Mouse (Mus musculus) small intestine, adult 2 months (tissue): ENCODE results near the gene Gpr87. TPM values are rescaled to one million over a fixed set of nuclear protein-coding genes. Genes with fewer than 3 reads are reported as not detected.

Source experiments
- H3K27ac ChIP-seq: fragments of 200-500 bp; 2 replicates; pipeline ENCODE4 v1.5.1; 2012; ENCODE audit warnings: low read depth, low read length, control low read depth, inconsistent platforms; ENCODE audit not compliant: insufficient read depth
- H3K27me3 ChIP-seq: fragments of 200-500 bp; 2 replicates; pipeline ENCODE4 v1.6.1; 2012; ENCODE audit warnings: mild to moderate bottlenecking, moderate library complexity, low read length, inconsistent platforms; ENCODE audit not compliant: control insufficient read depth, insufficient read depth
- H3K36me3 ChIP-seq: fragments of 200-500 bp; 2 replicates; pipeline ENCODE4 v1.6.1; 2012; ENCODE audit warnings: mild to moderate bottlenecking, low read length, control low read depth, inconsistent platforms; ENCODE audit not compliant: control insufficient read depth, insufficient read depth
- H3K4me1 ChIP-seq: fragments of 200-500 bp; 2 replicates; pipeline ENCODE4 v1.6.1; 2012; ENCODE audit warnings: low read length, inconsistent platforms, mixed read lengths; ENCODE audit not compliant: control insufficient read depth, insufficient read depth, insufficient read length
- H3K4me3 ChIP-seq: fragments of 200-500 bp; 2 replicates; pipeline ENCODE4 v1.5.1; 2012; ENCODE audit warnings: low read depth, mild to moderate bottlenecking, control low read depth, inconsistent platforms, low read length, moderate library complexity
- CTCF ChIP-seq: fragments of 200-500 bp; IDR thresholded peaks from 2 replicates; pipeline ENCODE4 v1.5.1; 2012; ENCODE audit warnings: low read depth, mild to moderate bottlenecking, control low read depth, inconsistent platforms, low read length, moderate library complexity, mixed read lengths; ENCODE audit not compliant: insufficient replicate concordance, insufficient read length; ENCODE audit errors: extremely low read depth
- POLR2A ChIP-seq: fragments of 200-500 bp; IDR thresholded peaks from 2 replicates; pipeline ENCODE4 v1.6.1; 2012; ENCODE audit warnings: low read depth, mild to moderate bottlenecking, control low read depth, inconsistent platforms, low read length, moderate library complexity
- WGBS: fragments of 180-500 bp; shearing (Covaris S2); methylation state at CpG from one replicate; pipeline ENCODE4 v1.1.7; 2018; 5-methylcytosine and 5-hydroxymethylcytosine counted together
- polyA plus RNA-seq: library from polyadenylated mRNA; depleted of rRNA; stranded (reverse); fragments of >200 nt; gene quantifications from 2 replicates; pipeline ENCODE4 v1.2.3, GENCODE M21; 2012; rRNA removed

Gene Gpr87
- not detected in 2 replicates for polyA plus RNA-seq

DNA sequence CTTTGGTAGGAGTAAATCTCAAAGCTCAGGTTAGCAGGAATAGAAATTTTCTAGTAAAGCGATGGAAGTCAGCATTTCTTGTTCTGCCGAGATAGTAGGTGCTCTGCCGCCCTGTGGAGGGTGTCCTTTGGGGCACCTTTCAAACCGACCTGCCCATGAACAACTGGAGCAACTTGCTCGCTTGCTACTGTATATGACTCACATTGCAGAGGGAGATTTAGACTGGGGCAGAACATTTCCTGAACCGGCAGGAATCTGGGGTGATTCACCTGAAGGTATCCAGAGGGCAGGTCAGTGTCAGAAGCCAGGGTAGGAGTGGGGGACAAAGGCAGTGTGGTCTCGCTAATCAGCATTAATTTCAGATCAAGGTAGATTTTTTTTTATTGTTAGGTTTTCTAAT is at the start of gene Gpr87:
TSS of gene Gpr87 (minus strand) at position 167 of the 400 bp plus-strand sequence.
- Histone ChIP-seq H3K4me1 (no peaks in the 10 kb centered on the region), H3K27me3 (no peaks in the 10 kb centered on the region), H3K4me3 (no peak within 1 kb of the TSS), H3K36me3 (no peaks in the 10 kb centered on the region), H3K27ac (no peak within 1 kb of the TSS)
- WGBS: 78% methylated on average over 7 of the region's 7 CpGs
- no peak for TF ChIP-seq CTCF
- no peak for TF ChIP-seq POLR2A

DNA sequence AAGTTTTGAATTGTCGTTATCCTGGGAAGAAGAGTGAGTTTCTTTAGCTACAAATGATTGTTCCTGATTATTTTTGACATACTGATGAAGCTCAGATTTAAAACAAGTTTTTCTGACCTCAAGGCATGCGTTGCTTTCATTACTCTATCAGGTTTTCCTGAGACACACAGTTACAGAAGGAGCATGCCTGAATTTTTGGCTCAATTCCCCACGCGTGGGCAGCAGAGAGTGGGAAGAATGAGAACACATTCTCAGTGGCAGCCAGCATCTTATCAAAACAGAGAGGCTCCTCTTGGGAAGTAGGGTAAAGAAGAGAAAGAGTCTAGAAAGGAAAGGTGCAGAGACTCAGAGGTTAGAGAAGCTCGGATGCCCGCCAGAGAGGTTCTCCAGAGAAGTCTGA is 48.5 kb upstream of the Gpr87 start:
- Histone ChIP-seq H3K27ac (no peak overlapping the region), H3K27me3 (no peaks in the 10 kb centered on the region), H3K4me1 (no peaks in the 10 kb centered on the region), H3K4me3 (no peak overlapping the region), H3K36me3 (no peaks in the 10 kb centered on the region)
- 80% methylated on average over 6 of the region's 6 CpGs for WGBS
- TF ChIP-seq CTCF (no peak), POLR2A (no peak)

DNA sequence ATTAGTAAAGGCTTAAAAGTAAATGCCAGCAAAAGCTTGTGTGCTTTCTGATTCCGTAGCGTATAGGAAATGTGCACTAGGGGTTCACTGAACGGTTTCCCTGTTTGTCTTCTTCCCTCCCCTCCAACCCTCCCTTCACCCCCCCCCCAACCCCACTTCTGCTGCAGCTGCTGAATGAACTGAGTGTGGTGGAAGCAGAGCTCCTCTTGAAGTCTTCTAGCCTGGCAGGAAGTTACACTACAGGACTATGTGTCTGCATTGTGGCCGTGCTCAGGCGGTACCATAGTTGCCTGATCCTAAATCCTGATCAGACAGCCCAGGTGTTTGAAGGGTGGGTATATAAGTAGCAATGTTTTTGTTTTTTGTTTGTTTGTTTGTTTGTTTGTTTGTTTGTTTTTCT is 40.0 kb upstream of the Gpr87 start:
- TF ChIP-seq CTCF (no peak), POLR2A (no peak)
- H3K27ac ChIP-seq: no peak overlapping the region
- no peaks in the 10 kb centered on the region for H3K27me3 ChIP-seq
- no peak overlapping the region for H3K4me3 ChIP-seq
- WGBS: 80% methylated on average over 5 of the region's 5 CpGs
- H3K36me3 ChIP-seq: no peaks in the 10 kb centered on the region
- H3K4me1 ChIP-seq: no peaks in the 10 kb centered on the region

DNA sequence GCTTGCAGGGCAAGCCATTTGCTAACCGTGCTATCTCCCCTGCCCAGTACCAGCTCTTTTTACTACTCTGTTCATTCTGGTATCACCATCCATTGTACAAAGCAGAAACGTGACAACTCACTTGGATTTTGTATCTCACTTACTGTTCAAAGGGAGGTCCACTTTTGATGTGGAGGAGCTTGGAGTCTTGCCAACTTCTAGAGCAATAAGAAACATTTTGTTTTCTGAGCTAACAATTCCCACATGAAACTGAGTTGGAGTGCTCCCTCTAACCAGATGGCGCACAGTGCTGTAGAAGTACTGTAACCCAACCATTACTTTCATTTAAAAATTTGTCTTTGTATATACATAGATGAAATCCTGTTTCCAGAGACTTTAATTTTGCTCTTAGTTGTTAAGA is 36.0 kb upstream of the Gpr87 start:
- WGBS: 60% methylated on average over 3 of the region's 3 CpGs
- no peaks in the 10 kb centered on the region for H3K27me3 ChIP-seq
- H3K4me3 ChIP-seq: no peak overlapping the region
- no peak overlapping the region for H3K27ac ChIP-seq
- H3K4me1 ChIP-seq: peaks cover 4% of the 10 kb centered on the region; the same call in 1 of the 2 replicates
- TF ChIP-seq CTCF (no peak), POLR2A (no peak)
- H3K36me3 ChIP-seq: no peaks in the 10 kb centered on the region

- Histone ChIP-seq H3K27me3 (no peaks in the 10 kb centered on the region), H3K4me3 (no peak overlapping the region), H3K4me1 (peaks cover 4% of the 10 kb centered on the region; the same call in 1 of the 2 replicates), H3K27ac (peak overlapping the region; percentile 80), H3K36me3 (no peaks in the 10 kb centered on the region)
- 58% methylated on average over 10 of the region's 10 CpGs for WGBS
- TF ChIP-seq CTCF: no peak
- no peak for TF ChIP-seq POLR2A
Observed at GRCm38 (mm10) chr3:59228730-59229551, 34.0 kb upstream of the Gpr87 start.

- Histone ChIP-seq H3K4me3 (no peak overlapping the region), H3K4me1 (peaks cover 4% of the 10 kb centered on the region; the same call in 1 of the 2 replicates), H3K36me3 (no peaks in the 10 kb centered on the region), H3K27me3 (no peaks in the 10 kb centered on the region), H3K27ac (no peak overlapping the region)
- no peak for TF ChIP-seq CTCF
- no peak for TF ChIP-seq POLR2A
- whole genome bisulfite sequencing: 95% methylated on average over 9 of the region's 9 CpGs
Observed at GRCm38 (mm10) chr3:59227696-59228095, 32.8 kb upstream of the Gpr87 start.

DNA sequence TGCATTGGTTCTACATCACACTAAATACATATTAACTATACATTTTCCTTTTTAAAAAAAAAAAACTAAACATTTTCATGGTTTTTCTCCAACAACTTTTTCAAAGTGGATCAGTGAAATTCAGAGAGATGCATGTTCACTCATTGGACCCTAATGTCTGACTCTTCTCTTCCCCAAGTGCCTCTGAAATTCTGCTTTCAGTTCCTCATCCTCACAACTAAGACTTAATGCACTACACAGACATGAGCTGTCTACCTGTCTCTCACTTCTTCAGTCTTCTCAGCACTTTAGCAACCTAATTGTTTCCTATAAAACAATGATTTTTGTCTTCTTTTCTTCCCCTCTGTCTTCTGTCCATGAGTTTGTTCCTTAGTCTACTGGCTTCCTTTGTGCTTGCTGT is 30.5 kb upstream of the Gpr87 start:
- H3K27me3 ChIP-seq: no peaks in the 10 kb centered on the region
- H3K4me3 ChIP-seq: no peak overlapping the region
- no peak overlapping the region for H3K27ac ChIP-seq
- TF ChIP-seq POLR2A: no peak
- TF ChIP-seq CTCF: no peak
- H3K36me3 ChIP-seq: no peaks in the 10 kb centered on the region
- H3K4me1 ChIP-seq: peaks cover 4% of the 10 kb centered on the region; the same call in 1 of the 2 replicates
